Mouse (Mus musculus) heart, embryonic 10.5 days (tissue): Measurements from ENCODE around the gene Cdc37. TPM values are rescaled to one million over a fixed set of nuclear protein-coding genes. Genes with fewer than 3 reads are reported as not detected.

ENCODE experiments used
- DNase-seq: peaks from one replicate; pipeline ENCODE4 v3.0.0-alpha.2; 2017; ENCODE audit warnings: low spot score
- H3K27ac ChIP-seq: fragments of 300-500 bp; sonication (generic); 2 replicates; pipeline ENCODE4 v1.5.1; 2016; ENCODE audit warnings: mild to moderate bottlenecking
- H3K27me3 ChIP-seq: fragments of 300-500 bp; sonication (generic); 2 replicates; pipeline ENCODE4 v1.6.1; 2016; ENCODE audit warnings: mild to moderate bottlenecking; ENCODE audit not compliant: poor library complexity, insufficient read depth, severe bottlenecking
- H3K36me3 ChIP-seq: fragments of 300-500 bp; sonication (generic); 2 replicates; pipeline ENCODE4 v1.6.1; 2016; ENCODE audit warnings: mild to moderate bottlenecking, moderate library complexity
- H3K4me1 ChIP-seq: fragments of 300-500 bp; sonication (generic); 2 replicates; pipeline ENCODE4 v1.6.1; 2016; ENCODE audit warnings: mild to moderate bottlenecking
- H3K4me3 ChIP-seq: fragments of 300-500 bp; sonication (generic); 2 replicates; pipeline ENCODE4 v1.5.1; 2016; ENCODE audit warnings: mild to moderate bottlenecking, moderate library complexity
- H3K9me3 ChIP-seq: fragments of 300-500 bp; sonication (generic); 2 replicates; pipeline ENCODE4 v1.6.1; 2016; ENCODE audit warnings: mild to moderate bottlenecking, moderate library complexity
- WGBS: fragments of 180-500 bp; shearing (Covaris S2); methylation state at CpG from one replicate; pipeline ENCODE4 v1.1.7; 2016; 5-methylcytosine and 5-hydroxymethylcytosine counted together
- polyA plus RNA-seq: library from polyadenylated mRNA; unstranded; fragments of >200 nt; fragmentation: Nextera tagmentation; extraction: Ambion mirVana; gene quantifications from 2 replicates; pipeline ENCODE4 v1.2.1, GENCODE M21; 2016

The Cdc37 gene
- polyA plus RNA-seq, 1 experiment from 2014 or later, result 333 TPM

- DNase-seq, result no peak
- no peaks in the 10 kb centered on the region for H3K9me3 ChIP-seq
- no peaks in the 10 kb centered on the region for H3K36me3 ChIP-seq
- no peak overlapping the region for H3K27ac ChIP-seq
- WGBS, result 2% methylated on average over 26 of the region's 26 CpGs
- peaks cover 60% of the 10 kb centered on the region for H3K27me3 ChIP-seq
- peak overlapping the region; percentile 77 for H3K4me3 ChIP-seq
- peaks cover 65% of the 10 kb centered on the region for H3K4me1 ChIP-seq
These were observed 14.3 kb upstream of the Cdc37 start for GRCm38 (mm10) chr9:21164072-21164471.

GRCm38 (mm10) chr9:21163086-21164050, 13.6 kb upstream of the Cdc37 start:
- H3K9me3 ChIP-seq, result no peaks in the 10 kb centered on the region
- 34% methylated on average over 11 of the region's 11 CpGs for WGBS
- H3K27ac ChIP-seq, result no peak overlapping the region
- no peak for DNase-seq
- no peaks in the 10 kb centered on the region for H3K36me3 ChIP-seq
- peak overlapping the region; percentile 77; the same call in 1 of the 2 replicates for H3K4me3 ChIP-seq
- H3K4me1 ChIP-seq, result peaks cover 58% of the 10 kb centered on the region
- peaks cover 60% of the 10 kb centered on the region for H3K27me3 ChIP-seq

- Histone ChIP-seq H3K4me3 (peak overlapping the region; percentile 79), H3K27me3 (peaks cover 48% of the 10 kb centered on the region), H3K27ac (peak overlapping the region; percentile 93), H3K9me3 (0 out of 2 replicates have a peak, but pooled peaks cover 3% of the 10 kb centered on the region), H3K4me1 (peaks cover 38% of the 10 kb centered on the region), H3K36me3 (no peaks in the 10 kb centered on the region)
- peak; percentile 92 for DNase-seq
- 1% methylated on average over 52 of the region's 52 CpGs for WGBS
These were observed 11.6 kb upstream of the Cdc37 start for GRCm38 (mm10) chr9:21161209-21161909.

- H3K4me3 ChIP-seq, result no peak overlapping the region
- H3K9me3 ChIP-seq, result 0 out of 2 replicates have a peak, but pooled peaks cover 3% of the 10 kb centered on the region
- H3K27ac ChIP-seq, result no peak overlapping the region
- 75% methylated on average over 3 of the region's 3 CpGs for WGBS
- H3K27me3 ChIP-seq, result no peaks in the 10 kb centered on the region
- no peaks in the 10 kb centered on the region for H3K36me3 ChIP-seq
- peaks cover 25% of the 10 kb centered on the region for H3K4me1 ChIP-seq
- DNase-seq, result no peak
These were observed 5.0 kb upstream of the Cdc37 start for GRCm38 (mm10) chr9:21154787-21155186.

GRCm38 (mm10) chr9:21153833-21154232, 4.1 kb upstream of the Cdc37 start:
- Histone ChIP-seq H3K9me3 (0 out of 2 replicates have a peak, but pooled peaks cover 3% of the 10 kb centered on the region), H3K4me3 (peak overlapping the region; percentile 63), H3K27ac (peak overlapping the region; percentile 85), H3K4me1 (peaks cover 28% of the 10 kb centered on the region), H3K36me3 (no peaks in the 10 kb centered on the region), H3K27me3 (no peaks in the 10 kb centered on the region)
- 6% methylated on average over 5 of the region's 5 CpGs for WGBS
- no peak for DNase-seq

GRCm38 (mm10) chr9:21153331-21153730, 3.5 kb upstream of the Cdc37 start:
- H3K27ac ChIP-seq, result peak overlapping the region; percentile 85
- DNase-seq, result no peak
- peak overlapping the region; percentile 63 for H3K4me3 ChIP-seq
- 0 out of 2 replicates have a peak, but pooled peaks cover 3% of the 10 kb centered on the region for H3K9me3 ChIP-seq
- H3K36me3 ChIP-seq, result no peaks in the 10 kb centered on the region
- H3K27me3 ChIP-seq, result no peaks in the 10 kb centered on the region
- 5% methylated on average over 12 of the region's 12 CpGs for WGBS
- H3K4me1 ChIP-seq, result peaks cover 33% of the 10 kb centered on the region

GRCm38 (mm10) chr9:21152715-21153114, 2.9 kb upstream of the Cdc37 start:
- H3K27me3 ChIP-seq, result no peaks in the 10 kb centered on the region
- 3% methylated on average over 11 of the region's 11 CpGs for WGBS
- peak overlapping the region; percentile 63 for H3K4me3 ChIP-seq
- H3K9me3 ChIP-seq, result 0 out of 2 replicates have a peak, but pooled peaks cover 3% of the 10 kb centered on the region
- DNase-seq, result peak; percentile 90
- H3K27ac ChIP-seq, result peak overlapping the region; percentile 85
- H3K4me1 ChIP-seq, result peaks cover 39% of the 10 kb centered on the region
- H3K36me3 ChIP-seq, result no peaks in the 10 kb centered on the region

- Histone ChIP-seq H3K27me3 (no peaks in the 10 kb centered on the region), H3K4me1 (peaks cover 61% of the 10 kb centered on the region)
- DNase-seq, result no peak
These were observed 617 bp downstream of the Cdc37 start for GRCm38 (mm10) chr9:21149077-21149653.

GRCm38 (mm10) chr9:21148427-21148826, 1.4 kb downstream of the Cdc37 start:
- H3K27ac ChIP-seq, result no peak overlapping the region
- H3K4me1 ChIP-seq, result peaks cover 53% of the 10 kb centered on the region

More at GRCm38 (mm10) chr9:21149077-21149653, 617 bp downstream of the Cdc37 start:
- peak overlapping the region; percentile 87 for H3K27ac ChIP-seq
- WGBS, result 9% methylated on average over 8 of the region's 8 CpGs
- peaks cover 25% of the 10 kb centered on the region for H3K36me3 ChIP-seq
- peak overlapping the region; percentile 79 for H3K4me3 ChIP-seq
- no peaks in the 10 kb centered on the region for H3K9me3 ChIP-seq

GRCm38 (mm10) chr9:21146722-21147121, 3.1 kb downstream of the Cdc37 start:
- Histone ChIP-seq H3K27ac (peak overlapping the region; percentile 70), H3K4me3 (peak overlapping the region; percentile 42), H3K4me1 (peaks cover 41% of the 10 kb centered on the region), H3K9me3 (no peaks in the 10 kb centered on the region), H3K36me3 (peaks cover 49% of the 10 kb centered on the region), H3K27me3 (no peaks in the 10 kb centered on the region)
- DNase-seq, result peak; percentile 91
- WGBS, result 46% methylated on average over 10 of the region's 10 CpGs

More at GRCm38 (mm10) chr9:21148427-21148826, 1.4 kb downstream of the Cdc37 start:
- no peak for DNase-seq
- H3K27me3 ChIP-seq, result no peaks in the 10 kb centered on the region
- peak overlapping the region; percentile 79 for H3K4me3 ChIP-seq
- H3K36me3 ChIP-seq, result peaks cover 32% of the 10 kb centered on the region
- no peaks in the 10 kb centered on the region for H3K9me3 ChIP-seq

- Histone ChIP-seq H3K27me3 (no peaks in the 10 kb centered on the region), H3K4me1 (peaks cover 41% of the 10 kb centered on the region), H3K27ac (no peak overlapping the region), H3K4me3 (no peak overlapping the region), H3K9me3 (no peaks in the 10 kb centered on the region), H3K36me3 (peaks cover 62% of the 10 kb centered on the region)
- no peak for DNase-seq
- WGBS, result 94% methylated on average over 4 of the region's 4 CpGs
These were observed 4.4 kb downstream of the Cdc37 start for GRCm38 (mm10) chr9:21145431-21145830.

- H3K4me1 ChIP-seq, result peaks cover 39% of the 10 kb centered on the region
- no peaks in the 10 kb centered on the region for H3K9me3 ChIP-seq
- no peak overlapping the region for H3K27ac ChIP-seq
- DNase-seq, result no peak
- no peak overlapping the region for H3K4me3 ChIP-seq
- WGBS, result 90% methylated on average over 3 of the region's 3 CpGs
- H3K27me3 ChIP-seq, result no peaks in the 10 kb centered on the region
- H3K36me3 ChIP-seq, result peaks cover 72% of the 10 kb centered on the region
These were observed 5.4 kb downstream of the Cdc37 start for GRCm38 (mm10) chr9:21144361-21144760.
